Mouse (Mus musculus) right cerebral cortex, postnatal 36 days (tissue): ENCODE data around the gene Elp4.

Experiments used
- DNase-seq, 2 experiments: peaks; one replicate each; pipeline ENCODE4 v3.0.0; 2022; ENCODE audit warnings: low spot score in 2 of 2, mixed read lengths in 1 of 2

The Elp4 gene

GRCm38 (mm10) chr2:105715409-105716115 is 188.8 kb downstream of the Elp4 start:
- no peak for DNase-seq

- DNase-seq: no peak
These were observed 193.9 kb downstream of the Elp4 start for GRCm38 (mm10) chr2:105710511-105710910.

- DNase-seq: no peak
These were observed 195.2 kb downstream of the Elp4 start for GRCm38 (mm10) chr2:105709126-105709525.

GRCm38 (mm10) chr2:105705320-105705719 is 199.0 kb downstream of the Elp4 start:
- DNase-seq: no peak

- DNase-seq: no peak
These were observed 201.8 kb downstream of the Elp4 start for GRCm38 (mm10) chr2:105702586-105702985.

GRCm38 (mm10) chr2:105701781-105702180 is 202.6 kb downstream of the Elp4 start:
- DNase-seq: no peak

GRCm38 (mm10) chr2:105698631-105699030 is 205.7 kb downstream of the Elp4 start:
- no peak for DNase-seq

- DNase-seq: no peak
These were observed 206.6 kb downstream of the Elp4 start for GRCm38 (mm10) chr2:105697741-105698140.

- no peak for DNase-seq
These were observed 213.1 kb downstream of the Elp4 start for GRCm38 (mm10) chr2:105691296-105691695.

- no peak for DNase-seq
These were observed 214.4 kb downstream of the Elp4 start for GRCm38 (mm10) chr2:105689771-105690639.

GRCm38 (mm10) chr2:105689304-105689770 is 215.0 kb downstream of the Elp4 start:
- no peak for DNase-seq

GRCm38 (mm10) chr2:105688436-105689303 is 215.7 kb downstream of the Elp4 start:
- DNase-seq: no peak

- DNase-seq: no peak
These were observed 216.4 kb downstream of the Elp4 start for GRCm38 (mm10) chr2:105688011-105688410.

- DNase-seq: no peak
These were observed 216.9 kb downstream of the Elp4 start for GRCm38 (mm10) chr2:105687317-105687991.

GRCm38 (mm10) chr2:105686363-105687316 is 217.7 kb downstream of the Elp4 start:
- DNase-seq: no peak

GRCm38 (mm10) chr2:105685651-105686050 is 218.7 kb downstream of the Elp4 start:
- DNase-seq: no peak

GRCm38 (mm10) chr2:105684991-105685650 is 219.2 kb downstream of the Elp4 start:
- no peak for DNase-seq

- no peak for DNase-seq
These were observed 220.5 kb downstream of the Elp4 start for GRCm38 (mm10) chr2:105683771-105684410.
